Mouse (Mus musculus) cerebellum, adult 2 months (tissue): ENCODE results near the gene Dlg4.

Experiments used
- CTCF ChIP-seq: fragments of 200-500 bp; IDR thresholded peaks from 2 replicates; pipeline ENCODE4 v1.5.1; 2011; ENCODE audit warnings: low read depth, mild to moderate bottlenecking, control low read depth, low read length, moderate library complexity, borderline replicate concordance; ENCODE audit not compliant: insufficient read depth
- POLR2A ChIP-seq: fragments of 200-500 bp; IDR thresholded peaks from 2 replicates; pipeline ENCODE4 v1.6.1; 2011; ENCODE audit warnings: low read length, control low read depth, borderline replicate concordance; ENCODE audit not compliant: insufficient read depth

GRCm38 (mm10) chr11:70057805-70058204, 41.1 kb downstream of the Dlg4 start:
- TF ChIP-seq CTCF (no peak), POLR2A (no peak)
